Mouse (Mus musculus) lung, postnatal 25 days (tissue): Measurements from ENCODE around the gene Srcin1.

Source experiments
- DNase-seq: peaks from one replicate; pipeline ENCODE4 v3.0.0; 2022; ENCODE audit warnings: low spot score

Srcin1 gene

DNA sequence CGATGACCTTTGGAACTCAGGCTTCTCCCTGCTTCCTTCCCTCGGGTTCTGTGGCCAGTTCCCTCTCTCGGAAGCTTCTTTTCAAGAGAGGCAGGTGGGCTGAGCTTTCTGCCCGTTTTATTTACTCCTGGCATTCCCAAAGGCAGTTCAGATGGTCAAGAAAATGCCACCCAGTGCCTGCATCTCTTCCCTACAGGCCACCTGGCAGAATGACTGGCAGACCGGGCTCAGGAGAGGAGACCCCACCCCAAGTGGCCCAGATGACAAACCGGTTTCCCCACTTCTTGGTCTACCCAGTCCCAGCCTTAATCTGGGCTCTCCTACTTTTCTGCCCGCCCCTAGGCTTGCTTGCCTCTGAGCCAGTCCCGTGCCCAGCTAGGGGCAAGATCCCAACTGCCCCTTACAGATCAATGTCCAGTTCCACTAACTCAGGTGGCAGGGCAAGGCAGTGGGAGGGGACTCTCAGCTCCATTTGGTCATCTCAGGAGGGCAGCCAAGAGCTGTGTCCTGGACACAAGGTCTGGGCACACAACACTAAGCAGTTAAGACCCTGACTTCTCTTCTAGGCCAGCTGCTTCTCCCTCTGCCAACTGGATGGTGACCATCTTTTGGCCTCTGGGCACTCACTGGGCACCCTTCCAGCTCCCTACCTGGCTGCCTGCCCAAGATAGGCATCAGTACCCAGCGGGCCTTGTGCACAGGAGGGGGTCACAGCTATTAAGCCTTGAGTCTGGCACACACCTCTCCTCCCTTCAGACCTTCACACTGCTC is at the start of gene Srcin1:
Srcin1 (minus strand) TSS at position 51 of the 771 bp plus-strand sequence.
- DNase-seq, result peak; percentile 68

DNA sequence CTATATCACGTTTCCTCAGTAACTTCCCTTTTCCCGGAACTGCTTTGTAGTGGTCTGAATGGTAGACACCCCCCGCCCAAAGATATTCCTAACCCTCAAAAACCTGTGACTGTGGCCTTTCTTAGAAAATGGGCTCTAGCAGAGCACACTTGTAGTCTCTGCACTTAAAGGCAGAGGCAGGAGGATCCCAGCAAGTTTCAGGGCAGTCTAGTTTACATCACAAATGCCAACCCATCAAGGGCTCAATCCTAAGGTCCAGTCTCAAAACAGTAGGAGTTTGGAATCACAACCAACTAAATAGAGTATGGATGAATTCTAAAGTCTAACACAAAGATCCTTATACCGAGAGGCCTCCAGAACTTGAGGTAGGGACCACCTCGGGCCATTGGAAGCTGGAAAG is 49.6 kb upstream of the Srcin1 start:
- no peak for DNase-seq

DNA sequence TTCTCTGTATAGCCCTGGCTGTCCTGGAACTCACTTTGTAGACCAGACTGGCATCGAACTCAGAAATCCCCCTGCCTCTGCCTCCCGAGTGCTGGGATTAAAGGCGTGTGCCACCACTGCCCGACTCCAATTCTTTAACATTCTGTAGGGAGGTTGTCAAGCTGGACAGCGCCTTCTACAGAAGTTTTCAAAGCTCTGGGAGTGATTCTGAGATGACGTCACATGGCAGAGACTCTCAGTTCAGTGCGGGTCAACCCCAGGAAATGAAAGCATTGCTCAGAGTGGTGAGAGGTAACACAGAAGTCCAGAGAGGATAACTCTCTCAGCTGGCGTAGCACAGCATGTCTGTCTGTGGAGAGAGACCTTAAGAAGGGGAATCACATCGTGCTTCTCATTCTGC is 47.2 kb upstream of the Srcin1 start:
- no peak for DNase-seq

DNA sequence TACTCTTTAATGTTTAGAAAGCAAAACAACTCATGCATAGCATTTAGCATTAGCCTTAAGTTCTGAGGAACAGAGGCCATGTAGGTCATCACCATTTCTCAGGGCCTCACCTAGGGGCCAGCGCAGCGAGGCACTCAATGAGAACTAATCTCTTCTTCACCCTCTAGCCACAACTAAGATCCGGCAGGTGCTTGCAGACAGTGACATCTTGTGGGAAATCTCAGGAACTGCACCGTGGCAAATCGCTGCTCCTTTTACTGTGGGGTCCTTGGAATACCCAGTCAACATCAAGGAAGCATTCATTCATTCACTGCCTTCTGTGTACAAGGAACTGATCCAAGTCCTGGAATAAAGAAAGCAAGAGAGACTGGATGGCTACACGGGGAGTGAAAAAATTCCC is 46.5 kb upstream of the Srcin1 start:
- peak; percentile 67 for DNase-seq

DNA sequence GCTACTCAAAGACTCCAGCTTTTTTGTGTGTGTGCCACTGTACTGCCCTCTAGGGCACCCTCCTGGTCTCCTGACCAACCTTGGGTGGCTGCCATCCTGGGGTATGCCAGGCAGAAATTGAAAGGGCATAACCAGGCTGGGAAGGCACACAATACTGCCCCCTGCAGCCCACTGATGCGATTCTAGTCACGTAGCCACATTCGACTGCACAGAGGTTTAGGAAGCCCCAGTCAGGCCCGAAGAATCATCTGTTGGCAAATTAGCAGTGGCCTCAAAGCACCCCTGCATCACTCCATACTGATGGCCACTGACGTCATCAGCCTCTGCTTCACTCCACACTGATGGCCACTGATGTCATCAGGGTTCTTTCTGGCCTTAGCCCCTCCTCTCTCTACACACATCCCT is 43.4 kb upstream of the Srcin1 start:
- DNase-seq, result peak; percentile 75

DNA sequence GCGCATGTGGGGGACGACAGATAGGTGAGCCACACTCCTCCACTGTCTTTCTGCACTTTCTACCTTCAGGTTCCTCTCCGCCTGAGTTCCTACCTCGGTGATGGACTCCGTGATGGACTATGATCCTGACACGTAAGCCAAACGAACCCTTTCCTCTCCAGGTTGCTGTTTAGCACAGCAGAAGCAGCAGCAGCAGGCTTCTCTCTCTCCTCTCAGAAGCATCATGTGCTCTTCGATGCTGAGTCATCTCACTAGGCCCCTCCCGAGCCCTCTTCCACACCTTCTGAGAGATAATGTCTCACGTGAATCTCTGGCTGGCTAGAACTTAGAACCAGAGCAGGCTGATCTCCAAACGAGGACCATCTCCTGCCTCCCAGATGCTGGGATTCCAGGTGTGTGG is 42.4 kb upstream of the Srcin1 start:
- no peak for DNase-seq

DNA sequence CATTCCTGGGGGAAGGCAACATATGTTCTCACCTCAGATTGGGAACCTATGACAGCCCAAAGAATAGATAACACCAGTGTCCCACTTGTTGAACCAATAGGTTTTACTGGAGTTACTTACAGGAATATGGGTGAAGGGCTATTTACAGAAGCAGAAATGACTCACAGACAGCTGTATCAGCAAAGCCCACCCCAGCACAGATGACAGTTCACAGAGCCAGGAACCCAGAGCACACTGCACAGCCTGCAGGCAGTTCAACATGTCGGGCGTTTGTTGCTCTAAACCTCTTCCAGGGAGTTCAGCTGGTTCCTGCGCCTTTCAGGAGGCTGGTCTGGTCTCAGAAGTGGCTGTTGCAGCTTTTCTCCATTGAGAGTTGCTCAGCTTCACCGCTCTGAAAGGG is 39.3 kb upstream of the Srcin1 start:
- no peak for DNase-seq

DNA sequence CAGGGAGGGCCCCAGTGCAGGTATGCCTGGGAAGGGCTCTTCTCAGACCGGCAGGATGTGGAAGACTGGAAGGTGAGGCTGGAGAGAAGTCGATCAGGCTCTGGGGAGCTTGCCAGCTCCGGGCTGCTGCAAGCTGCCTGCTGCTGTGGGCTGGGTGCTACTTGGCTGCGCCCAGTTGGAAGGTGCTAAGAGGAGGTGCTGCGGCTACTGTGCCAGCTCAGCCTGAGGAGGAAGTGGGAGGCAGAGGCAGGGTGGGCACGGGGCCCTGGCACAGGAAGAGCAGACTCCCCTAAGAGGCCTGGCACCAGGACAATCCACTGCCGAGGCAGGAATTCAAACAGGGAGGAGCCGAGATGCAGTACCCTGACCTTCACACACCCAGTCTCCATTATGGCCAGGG is 35.1 kb upstream of the Srcin1 start:
- no peak for DNase-seq

DNA sequence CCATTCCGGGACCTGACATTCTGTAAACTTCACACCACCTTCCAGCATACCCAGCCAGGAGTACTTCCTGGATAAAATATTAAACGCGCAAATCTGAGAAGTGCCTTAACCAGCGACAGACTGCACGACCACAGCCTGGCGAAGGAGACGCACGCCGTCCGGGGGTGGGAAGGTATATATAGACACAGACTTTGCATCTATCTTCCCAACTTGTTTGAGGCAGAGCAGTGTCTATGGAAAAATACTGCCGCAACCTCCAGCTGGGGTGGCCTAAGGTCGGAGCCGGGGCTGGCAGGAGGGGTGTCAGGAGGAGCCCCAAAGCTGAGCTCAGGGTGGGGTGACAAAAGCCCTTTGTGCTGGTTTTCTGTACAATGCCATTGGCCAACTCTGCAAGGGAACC is 33.8 kb upstream of the Srcin1 start:
- no peak for DNase-seq

DNA sequence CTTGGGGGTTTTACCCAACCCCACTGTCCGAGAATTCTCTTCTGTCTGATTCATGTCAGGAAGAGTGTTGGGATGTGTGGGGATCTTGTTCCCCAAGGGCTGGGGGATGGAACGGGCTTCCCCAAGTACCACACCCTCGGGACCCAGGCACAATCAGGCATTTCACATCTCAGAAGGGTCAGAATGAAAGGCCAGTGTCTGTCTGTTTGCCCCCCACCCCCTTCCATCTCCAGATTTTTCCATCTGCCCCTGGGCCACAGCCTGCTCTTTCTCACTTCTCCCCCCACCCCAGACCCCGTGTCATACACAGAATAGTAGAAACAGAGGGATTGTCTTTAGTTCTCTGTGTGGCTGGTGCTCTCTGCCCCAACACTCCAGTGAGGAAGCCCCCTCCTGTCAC is 32.9 kb upstream of the Srcin1 start:
- DNase-seq, result no peak

DNA sequence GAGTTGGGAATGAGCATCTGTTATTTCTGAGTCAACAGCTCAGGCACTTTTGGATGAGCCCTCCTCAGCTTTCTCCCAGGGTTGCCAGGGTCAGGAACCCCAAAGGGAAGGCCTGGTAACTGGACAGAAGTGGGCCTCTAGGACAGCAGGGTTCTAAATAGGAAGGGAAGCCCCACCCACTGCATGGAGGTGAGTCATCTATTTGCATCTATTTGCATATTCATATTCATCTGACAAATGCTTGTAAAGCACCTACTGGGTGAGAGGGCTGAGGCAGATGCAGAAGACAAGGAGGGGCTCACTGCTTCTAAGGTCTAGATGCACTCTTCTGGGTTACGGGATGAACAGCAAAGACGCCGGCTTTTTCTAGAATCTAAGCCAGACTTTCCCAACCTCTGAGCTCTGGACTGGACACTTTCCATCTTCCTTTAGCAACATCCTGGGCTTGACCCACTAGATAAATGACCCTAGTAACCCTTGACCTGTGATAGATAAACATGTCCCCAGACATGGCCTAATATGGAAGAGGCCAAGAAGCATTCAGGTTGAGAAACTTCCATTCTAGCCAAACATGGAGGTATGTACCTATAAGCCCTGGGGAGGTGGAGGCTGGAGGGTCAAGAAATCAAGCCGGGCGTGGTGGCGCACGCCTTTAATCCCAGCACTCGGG is 31.2 kb upstream of the Srcin1 start:
- no peak for DNase-seq

DNA sequence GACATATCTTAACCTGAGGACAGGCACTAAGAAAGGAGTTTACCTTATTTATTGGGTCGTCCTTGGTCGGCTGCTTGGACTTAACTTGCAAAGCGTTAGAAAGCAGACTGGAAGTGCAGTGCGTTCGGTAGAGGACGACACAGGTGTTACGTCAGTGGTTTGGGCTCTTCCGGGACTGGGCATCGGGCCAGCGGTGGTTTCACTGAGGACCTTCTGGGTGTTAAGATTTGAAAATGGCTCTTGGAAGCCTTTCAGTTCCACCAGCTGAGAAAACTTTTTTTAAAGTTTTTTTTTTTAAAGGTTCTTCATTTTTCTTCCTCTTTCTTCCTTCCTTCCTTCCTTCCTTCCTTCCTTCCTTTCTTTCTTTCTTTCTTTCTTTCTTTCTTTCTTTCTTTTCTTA is 27.9 kb upstream of the Srcin1 start:
- DNase-seq, result peak; percentile 61

DNA sequence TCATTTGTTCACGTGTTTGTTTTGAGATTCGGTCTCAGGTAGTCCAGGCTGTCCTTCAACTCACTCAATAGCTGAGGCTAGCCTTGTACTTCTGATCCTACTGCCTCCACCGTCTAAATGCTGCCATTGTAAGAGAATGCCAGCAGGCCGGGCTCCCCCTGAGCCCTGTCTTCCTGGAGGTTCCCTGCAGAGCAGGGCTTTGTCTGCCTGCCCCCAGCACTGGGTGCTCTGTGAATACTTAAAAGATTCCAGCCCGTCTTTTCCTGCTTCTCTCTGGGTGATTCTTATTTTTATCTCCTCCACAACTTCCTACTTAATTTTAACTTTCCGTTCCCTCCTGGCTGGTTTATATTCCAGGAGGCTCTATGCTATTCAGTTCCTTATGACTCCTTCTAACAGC is 26.2 kb upstream of the Srcin1 start:
- no peak for DNase-seq

DNA sequence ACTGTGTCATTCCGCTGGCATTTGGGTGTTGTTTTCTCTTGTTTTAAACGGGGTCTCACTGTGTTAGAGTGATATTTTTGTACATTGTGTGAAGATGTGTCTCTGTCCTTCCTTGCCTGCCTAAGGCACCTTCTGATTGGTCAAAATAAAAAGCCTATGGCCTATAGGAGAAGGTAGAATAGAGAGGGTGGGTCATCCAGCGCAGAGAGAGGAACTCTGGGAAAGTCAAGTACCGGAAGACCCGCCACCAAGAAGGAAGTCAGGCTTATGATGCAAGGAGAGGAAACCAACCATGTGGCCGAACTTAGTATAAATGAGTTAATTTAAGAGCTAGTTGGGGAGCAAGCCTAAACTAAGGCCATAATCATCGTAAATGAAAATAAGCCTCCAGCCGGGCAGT is 23.1 kb upstream of the Srcin1 start:
- DNase-seq, result no peak

DNA sequence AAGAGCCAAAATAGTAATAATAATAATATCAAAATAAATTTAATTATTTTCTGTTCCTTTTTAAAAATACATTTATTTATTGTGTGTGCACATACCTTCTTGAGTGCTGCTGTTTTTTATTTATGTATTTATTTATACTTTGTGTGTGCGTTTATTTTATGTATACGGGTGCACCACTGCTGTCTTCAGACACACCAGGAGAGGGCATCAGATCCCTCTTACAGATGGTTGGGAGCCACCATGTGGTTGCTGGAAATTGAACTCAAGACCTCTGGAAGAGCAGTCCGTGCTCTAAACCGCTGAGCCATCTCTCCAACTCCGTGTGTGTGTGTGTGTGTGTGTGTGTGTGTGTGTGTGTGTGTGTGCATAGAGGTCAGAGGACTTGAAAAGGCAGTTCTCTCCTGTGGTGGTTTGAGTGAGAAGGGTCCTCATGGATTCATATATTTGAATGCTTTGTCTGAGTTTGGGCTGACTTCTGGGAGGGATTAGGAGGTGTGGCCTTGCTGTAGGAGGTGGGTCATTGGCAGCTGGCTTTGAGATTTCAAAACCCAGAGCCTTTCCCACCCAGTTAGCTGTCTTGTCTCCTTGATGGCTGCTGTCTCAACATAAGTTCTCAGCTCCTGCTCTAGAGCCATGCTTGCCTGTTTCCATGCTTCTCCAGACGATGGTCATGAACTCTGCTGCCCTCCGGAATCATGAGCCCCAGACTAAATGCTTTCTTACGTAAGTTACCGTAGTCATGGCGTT is 22.1 kb upstream of the Srcin1 start:
- no peak for DNase-seq

DNA sequence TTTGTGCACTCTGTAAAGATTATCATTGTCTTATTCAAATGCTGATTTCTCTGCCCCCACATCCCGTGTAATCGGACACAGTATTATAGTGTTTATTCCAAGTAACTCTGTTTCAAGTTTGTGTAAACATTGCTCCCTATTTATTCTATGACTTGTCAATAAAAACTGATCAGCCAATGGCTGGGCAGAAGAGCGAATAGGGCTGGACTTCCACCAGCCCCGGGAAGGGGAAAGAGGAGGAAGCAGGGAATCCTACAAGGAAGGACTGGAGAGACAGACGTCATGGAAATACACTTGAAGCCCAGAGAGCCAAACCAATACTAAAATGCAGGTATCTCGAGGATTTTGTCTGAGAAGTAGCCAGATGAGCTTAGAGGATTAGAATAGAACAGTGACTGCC is 18.1 kb upstream of the Srcin1 start:
- DNase-seq, result peak; percentile 75

DNA sequence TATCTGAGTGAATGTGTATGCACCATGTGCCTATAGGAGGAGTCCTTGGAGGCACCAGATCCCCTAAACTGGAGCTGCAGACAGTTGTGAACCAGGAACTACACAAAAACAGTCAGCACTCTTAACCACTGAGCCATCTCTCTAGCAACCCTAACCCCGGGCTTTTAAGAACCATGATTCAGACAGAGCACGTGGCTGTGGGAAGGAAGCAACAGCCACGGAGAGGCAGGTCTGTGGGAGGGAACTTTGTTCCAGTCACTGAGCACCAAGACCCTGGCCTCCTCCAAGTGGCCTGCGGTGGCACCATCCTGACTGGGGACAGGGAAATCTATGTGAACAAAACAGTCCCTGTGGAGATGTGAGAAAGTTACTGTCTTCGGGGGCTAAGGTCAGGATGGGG is 15.9 kb upstream of the Srcin1 start:
- no peak for DNase-seq

DNA sequence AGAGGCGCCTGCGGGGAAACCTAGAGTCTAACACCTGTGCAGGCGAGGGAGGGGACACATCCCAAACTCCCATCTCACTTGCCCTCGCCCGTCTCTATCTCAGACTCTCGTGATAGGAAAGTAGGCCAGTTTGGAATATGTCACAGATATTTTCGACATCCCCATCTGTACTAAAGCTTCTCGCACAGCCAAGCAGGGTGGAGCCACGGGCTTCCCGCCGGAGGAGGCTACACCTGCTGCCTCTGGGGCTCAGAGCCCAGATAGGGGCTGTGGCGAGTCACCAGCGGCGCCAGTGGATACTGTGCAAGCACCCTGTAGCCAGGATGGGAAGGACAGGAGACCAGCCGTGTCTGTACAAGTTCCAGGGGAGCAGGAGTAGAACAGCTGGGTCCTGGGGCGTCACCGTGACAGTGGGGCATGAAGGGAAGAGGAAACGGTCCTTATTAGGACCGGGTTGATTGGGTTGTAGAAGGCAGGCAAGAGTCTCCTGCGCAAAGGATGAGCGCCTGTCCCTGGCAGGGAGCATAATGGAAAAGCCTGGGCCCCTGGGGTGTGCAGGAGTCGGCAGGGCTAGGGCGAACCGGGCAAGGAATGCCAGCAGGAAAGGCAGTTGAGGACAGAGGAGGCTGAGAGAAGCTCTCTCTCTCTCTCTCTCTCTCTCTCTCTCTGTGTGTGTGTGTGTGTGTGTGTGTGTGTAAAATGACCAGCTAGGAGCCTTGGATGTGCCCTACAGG is 14.4 kb upstream of the Srcin1 start:
- no peak for DNase-seq

DNA sequence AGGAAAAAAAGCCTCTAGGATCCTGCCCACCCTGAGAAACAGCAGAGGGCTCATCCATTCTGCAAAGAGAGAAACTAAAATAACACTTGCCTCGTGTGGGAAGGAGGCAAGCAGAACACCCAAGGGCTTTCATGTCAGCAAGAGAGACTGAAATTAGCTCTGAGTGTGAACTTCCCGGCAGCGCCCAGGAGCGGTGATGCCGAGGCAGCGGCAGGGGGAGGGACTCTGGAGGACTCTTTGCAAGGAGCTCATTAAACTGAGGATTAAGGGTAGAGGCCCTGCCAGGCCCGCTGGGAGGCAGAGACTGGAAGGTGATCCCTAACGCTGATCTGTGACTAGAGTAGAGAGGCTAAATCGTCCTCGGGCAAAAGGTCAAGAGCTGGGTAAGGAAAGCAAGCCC is 13.2 kb upstream of the Srcin1 start:
- no peak for DNase-seq

DNA sequence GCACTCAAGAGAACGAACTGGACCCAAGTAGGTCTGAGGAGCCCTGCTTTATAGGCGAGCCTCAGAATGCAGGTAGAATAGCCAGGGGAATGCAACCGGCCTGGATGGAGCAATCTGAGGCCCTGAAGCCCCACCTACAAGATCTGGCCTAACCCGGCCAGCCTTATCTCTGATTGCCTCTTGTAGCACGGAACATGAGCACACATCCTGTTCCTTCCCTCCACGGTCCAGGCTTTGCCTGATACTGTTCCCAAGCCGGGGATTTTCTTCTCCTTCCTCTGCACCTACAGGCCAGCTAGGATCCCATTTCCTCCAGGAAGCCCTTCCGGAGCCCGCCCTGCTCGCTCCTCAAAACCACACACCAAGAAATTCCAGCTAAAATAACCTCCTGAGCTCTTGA is 9.9 kb upstream of the Srcin1 start:
- DNase-seq, result peak; percentile 87

DNA sequence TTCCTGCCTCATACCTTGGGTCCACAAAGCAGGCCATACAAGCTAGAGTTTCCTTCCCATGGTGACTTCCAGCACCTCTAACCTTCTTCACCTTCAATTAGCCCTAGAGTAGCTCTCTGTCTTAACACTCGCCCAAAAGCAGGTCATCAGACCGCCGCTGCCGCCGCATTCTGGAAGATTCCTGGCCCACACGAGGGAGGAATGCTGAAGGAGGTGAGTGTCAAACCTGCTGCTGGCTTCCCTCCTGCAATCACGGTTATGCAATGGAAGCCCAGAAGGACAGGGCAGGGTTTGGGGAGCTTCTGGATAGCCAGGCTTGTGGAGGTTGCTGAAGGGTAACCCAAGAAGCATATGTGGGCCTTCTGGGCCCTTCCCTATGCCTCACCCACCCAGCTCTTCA is 8.5 kb upstream of the Srcin1 start:
- peak; percentile 54 for DNase-seq

DNA sequence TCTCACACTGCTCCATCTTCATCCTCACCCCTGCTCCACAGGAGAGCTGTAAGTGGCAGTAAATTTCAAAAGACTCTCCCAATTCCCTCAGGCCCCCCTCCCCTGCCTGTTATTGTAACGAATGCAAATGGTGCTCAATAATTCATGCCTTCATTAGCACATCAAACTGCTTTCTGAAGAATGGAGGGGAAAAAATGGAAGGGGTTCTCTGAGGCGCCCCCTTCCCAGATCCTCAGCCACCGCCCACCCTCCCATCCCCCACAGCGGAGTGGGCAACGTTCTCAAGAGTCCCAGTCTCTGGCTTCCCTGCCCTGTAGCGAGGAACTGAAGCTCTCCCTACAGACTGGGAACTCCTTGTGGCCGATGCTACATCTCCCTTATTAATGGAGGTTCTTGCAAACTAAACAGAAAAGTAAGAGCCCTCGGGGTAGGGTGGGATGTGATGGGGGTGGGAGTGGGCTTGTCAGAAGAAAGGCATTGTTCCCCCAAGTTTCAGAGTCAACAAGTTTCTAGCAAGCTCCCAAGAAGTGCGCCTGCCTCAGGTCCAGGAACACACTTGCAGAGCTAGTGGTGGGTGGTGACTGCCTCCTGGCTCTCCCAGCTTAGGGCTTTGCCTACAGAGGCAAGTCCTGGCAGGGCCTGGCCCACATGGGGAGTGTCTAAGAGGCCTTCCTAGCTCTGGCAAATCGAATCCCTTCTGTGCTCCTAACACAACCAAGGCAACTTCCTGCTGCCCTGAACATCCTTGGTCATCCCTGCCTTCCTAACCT is 3.3 kb upstream of the Srcin1 start:
- no peak for DNase-seq
